Mouse (Mus musculus) midbrain, embryonic 13.5 days (tissue): ENCODE data around the gene Sh3pxd2a. TPM values are rescaled to one million over a fixed set of nuclear protein-coding genes. Genes with fewer than 3 reads are reported as not detected.

ENCODE experiments used
- ATAC-seq: fragments of 200-750 bp; cut with Nextera tagmentation; 2 replicates; pipeline ENCODE4 v1.8.0; 2017; ENCODE audit warnings: mild to moderate bottlenecking, moderate TSS enrichment, moderate library complexity
- H3K27ac ChIP-seq: fragments of 300-500 bp; sonication (generic); 2 replicates; pipeline ENCODE4 v1.5.1; 2015; ENCODE audit warnings: inconsistent platforms, mild to moderate bottlenecking, moderate library complexity
- H3K27me3 ChIP-seq: fragments of 300-500 bp; sonication (generic); 2 replicates; pipeline ENCODE4 v1.6.1; 2015; ENCODE audit warnings: mild to moderate bottlenecking, inconsistent platforms
- H3K36me3 ChIP-seq: fragments of 300-500 bp; sonication (generic); 2 replicates; pipeline ENCODE4 v1.6.1; 2015; ENCODE audit warnings: mild to moderate bottlenecking, inconsistent platforms
- H3K4me1 ChIP-seq: fragments of 300-500 bp; sonication (generic); replicated peaks from 2 replicates; pipeline ENCODE4 v1.6.1; 2015; ENCODE audit warnings: inconsistent platforms
- H3K4me2 ChIP-seq: fragments of 300-500 bp; sonication (generic); replicated peaks from 2 replicates; pipeline ENCODE4 v1.6.1; 2015; ENCODE audit warnings: moderate library complexity, mild to moderate bottlenecking, inconsistent platforms
- H3K4me3 ChIP-seq: fragments of 300-500 bp; sonication (generic); replicated peaks from 2 replicates; pipeline ENCODE4 v1.5.1; 2015; ENCODE audit warnings: mild to moderate bottlenecking, inconsistent platforms
- H3K9ac ChIP-seq: fragments of 300-500 bp; sonication (generic); replicated peaks from 2 replicates; pipeline ENCODE4 v1.6.1; 2015; ENCODE audit warnings: mild to moderate bottlenecking, inconsistent platforms
- H3K9me3 ChIP-seq: fragments of 300-500 bp; sonication (generic); 2 replicates; pipeline ENCODE4 v1.6.1; 2016; ENCODE audit warnings: mild to moderate bottlenecking, inconsistent platforms
- WGBS: fragments of 180-500 bp; shearing (Covaris S2); methylation state at CpG from one replicate; pipeline ENCODE4 v1.1.7; 2015; 5-methylcytosine and 5-hydroxymethylcytosine counted together
- microRNA-seq: library from miRNA; unstranded; fragments of <30 nt; microRNA quantifications from one replicate; pipeline ENCODE4, GENCODE M21; 2016
- polyA plus RNA-seq: library from polyadenylated mRNA; unstranded; fragments of >200 nt; fragmentation: Nextera tagmentation; extraction: Ambion mirVana; gene quantifications from 2 replicates; pipeline ENCODE4 v1.2.1, GENCODE M21; 2015

The Sh3pxd2a gene
- polyA plus RNA-seq, 1 experiment from 2014 or later = 2.2 TPM

DNA sequence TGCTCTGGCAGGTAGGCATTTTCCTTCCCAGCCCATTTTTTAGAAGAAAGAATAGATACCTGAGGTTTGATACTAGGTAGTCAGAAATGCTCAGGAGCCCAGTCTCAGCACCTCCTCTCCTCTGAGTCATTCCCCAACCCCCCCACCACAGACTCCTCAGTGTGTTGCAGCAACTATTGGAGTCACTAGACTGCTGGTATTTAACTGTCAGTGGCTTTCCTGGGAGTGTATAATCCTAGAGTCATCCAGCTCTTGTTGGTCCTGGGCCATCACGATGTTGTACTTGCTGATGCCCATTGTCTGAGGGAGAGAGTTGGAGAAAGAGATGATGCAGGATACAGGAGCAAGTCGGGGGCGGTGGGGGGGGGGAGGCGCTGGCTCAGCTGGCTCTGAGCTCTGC lies 243.2 kb downstream of the Sh3pxd2a start:
- no peaks in the 10 kb centered on the region for H3K9me3 ChIP-seq
- no peaks in the 10 kb centered on the region for H3K36me3 ChIP-seq
- no peak overlapping the region; the same call in 1 of the 2 replicates for H3K9ac ChIP-seq
- H3K4me1 ChIP-seq = peaks cover 23% of the 10 kb centered on the region
- 81% methylated on average over 4 of the region's 4 CpGs for WGBS
- ATAC-seq = 0 out of 2 replicates have a peak, but pooled peaks have one; percentile 9
- H3K27me3 ChIP-seq = no peaks in the 10 kb centered on the region
- no peak overlapping the region for H3K4me2 ChIP-seq
- H3K27ac ChIP-seq = 0 out of 2 replicates have a peak overlapping the region, but pooled peaks have one; percentile 19
- H3K4me3 ChIP-seq = no peak overlapping the region

DNA sequence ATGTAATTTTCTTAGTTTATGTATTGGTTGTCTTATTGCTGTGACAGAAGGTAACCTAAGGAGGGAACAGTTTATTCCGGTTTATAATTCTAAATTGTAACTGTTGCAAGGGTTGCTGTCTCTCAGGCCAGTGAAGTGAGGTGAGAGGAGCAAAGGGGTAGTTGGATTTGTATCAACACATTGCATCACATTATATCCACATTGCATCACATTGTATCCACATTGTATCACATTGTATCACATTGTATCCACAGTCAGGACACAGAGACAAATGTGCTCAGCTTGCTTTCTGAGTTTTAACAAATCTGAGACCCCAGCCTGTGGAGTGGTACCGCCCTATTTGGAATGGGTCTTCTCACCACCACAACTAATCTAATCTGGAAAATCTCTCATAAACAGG lies 244.0 kb downstream of the Sh3pxd2a start:
- no peak for ATAC-seq
- WGBS = 81% methylated on average over 2 of the region's 2 CpGs
- Histone ChIP-seq H3K36me3 (no peaks in the 10 kb centered on the region), H3K9ac (no peak overlapping the region), H3K4me3 (no peak overlapping the region), H3K9me3 (no peaks in the 10 kb centered on the region), H3K4me2 (no peak overlapping the region), H3K27me3 (no peaks in the 10 kb centered on the region), H3K27ac (no peak overlapping the region), H3K4me1 (peaks cover 23% of the 10 kb centered on the region)

DNA sequence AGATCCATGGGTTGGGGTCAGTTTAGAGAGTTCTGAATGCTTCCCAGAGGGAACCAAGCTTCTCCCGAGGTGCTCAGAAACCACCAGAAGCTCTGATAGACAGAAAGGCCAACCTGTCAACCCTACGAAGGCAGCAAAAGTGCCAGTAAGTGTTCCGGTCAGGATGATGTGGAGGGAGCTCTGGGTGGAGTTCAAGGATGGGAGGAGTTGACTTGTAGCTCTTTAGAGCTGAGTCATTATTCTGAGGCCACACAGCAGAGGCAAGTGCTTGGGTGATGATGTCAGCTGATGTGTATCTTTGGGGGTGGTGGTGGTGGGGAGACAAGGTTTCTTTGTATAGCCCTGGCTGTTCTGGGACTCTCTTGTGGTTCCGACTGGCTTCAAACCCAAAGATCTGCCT lies 244.6 kb downstream of the Sh3pxd2a start:
- no peak overlapping the region for H3K4me3 ChIP-seq
- no peaks in the 10 kb centered on the region for H3K27me3 ChIP-seq
- no peak overlapping the region for H3K9ac ChIP-seq
- no peak overlapping the region for H3K4me2 ChIP-seq
- no peaks in the 10 kb centered on the region for H3K36me3 ChIP-seq
- WGBS = 87% methylated on average over 4 of the region's 4 CpGs
- no peak for ATAC-seq
- no peak overlapping the region for H3K27ac ChIP-seq
- H3K9me3 ChIP-seq = no peaks in the 10 kb centered on the region
- peaks cover 23% of the 10 kb centered on the region for H3K4me1 ChIP-seq

DNA sequence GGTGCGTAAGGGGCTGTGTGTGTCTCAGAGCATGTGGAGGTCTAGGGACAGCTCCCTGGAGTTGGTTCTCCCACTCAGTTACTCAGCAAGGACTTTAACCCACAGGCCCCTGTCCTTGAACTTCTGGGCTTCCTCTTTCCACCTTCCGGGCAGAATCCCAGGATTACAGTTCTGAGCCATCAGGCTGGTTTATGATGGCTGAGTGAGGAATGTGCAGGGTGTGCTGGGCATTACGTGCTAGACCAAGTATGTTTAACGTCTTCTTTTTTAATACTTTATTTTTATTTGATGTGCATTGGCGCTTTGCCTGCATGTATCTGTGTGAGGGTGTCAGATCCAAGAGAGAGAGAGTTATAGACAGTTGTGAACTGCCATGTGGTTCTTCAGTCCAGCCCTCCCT lies 247.4 kb downstream of the Sh3pxd2a start:
- no peaks in the 10 kb centered on the region for H3K9me3 ChIP-seq
- H3K36me3 ChIP-seq = no peaks in the 10 kb centered on the region
- H3K27me3 ChIP-seq = no peaks in the 10 kb centered on the region
- 87% methylated on average over 5 of the region's 5 CpGs for WGBS
- H3K9ac ChIP-seq = no peak overlapping the region
- no peak overlapping the region for H3K4me2 ChIP-seq
- H3K4me1 ChIP-seq = peaks cover 18% of the 10 kb centered on the region
- no peak overlapping the region for H3K27ac ChIP-seq
- H3K4me3 ChIP-seq = no peak overlapping the region
- ATAC-seq = no peak

DNA sequence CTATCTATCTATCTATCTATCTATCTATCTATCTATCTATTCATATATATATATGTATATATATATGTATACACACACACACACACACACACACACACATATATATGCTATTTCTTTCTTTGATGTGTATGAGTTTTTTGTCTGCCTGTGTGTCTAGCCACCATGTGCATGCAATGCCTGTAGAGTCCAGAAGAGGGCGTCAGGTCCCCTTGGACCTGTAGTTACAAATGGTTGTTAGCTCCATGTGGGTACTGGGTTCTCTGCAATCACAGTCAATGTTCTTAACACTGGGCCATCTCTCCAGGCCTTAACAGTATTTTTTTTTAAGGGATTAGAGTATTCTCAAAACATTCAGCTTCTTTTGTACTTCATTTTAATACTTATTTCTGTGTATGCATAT lies 250.7 kb downstream of the Sh3pxd2a start:
- 58% methylated on average over 1 of the region's 1 CpGs for WGBS
- ATAC-seq = no peak
- no peaks in the 10 kb centered on the region for H3K9me3 ChIP-seq
- no peak overlapping the region for H3K9ac ChIP-seq
- H3K4me3 ChIP-seq = no peak overlapping the region
- H3K4me2 ChIP-seq = no peak overlapping the region
- peaks cover 14% of the 10 kb centered on the region for H3K4me1 ChIP-seq
- H3K27ac ChIP-seq = no peak overlapping the region
- H3K27me3 ChIP-seq = no peaks in the 10 kb centered on the region
- no peaks in the 10 kb centered on the region for H3K36me3 ChIP-seq

DNA sequence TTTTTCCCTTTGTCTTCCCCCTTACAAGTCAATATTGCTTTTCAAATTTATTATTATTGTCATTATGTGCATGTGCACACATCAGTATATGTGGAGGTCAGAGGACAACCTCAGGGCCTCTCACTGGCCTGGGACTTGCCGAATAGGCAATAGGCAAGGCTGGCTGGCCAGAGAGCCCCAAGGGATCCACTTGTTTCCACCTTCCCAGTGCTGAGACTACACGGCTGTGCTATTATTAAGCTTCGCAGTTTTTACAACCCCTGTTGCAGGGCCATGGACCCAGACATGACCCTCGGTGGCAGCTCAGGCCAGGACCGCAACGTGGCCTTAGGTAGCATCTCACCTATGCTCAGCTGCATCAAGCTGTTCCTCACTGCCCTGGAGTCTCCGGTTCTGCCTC lies 251.8 kb downstream of the Sh3pxd2a start:
- Histone ChIP-seq H3K36me3 (no peaks in the 10 kb centered on the region), H3K4me3 (no peak overlapping the region), H3K4me1 (peaks cover 14% of the 10 kb centered on the region), H3K4me2 (no peak overlapping the region), H3K9me3 (no peaks in the 10 kb centered on the region), H3K27me3 (no peaks in the 10 kb centered on the region), H3K27ac (no peak overlapping the region), H3K9ac (no peak overlapping the region)
- 71% methylated on average over 7 of the region's 7 CpGs for WGBS
- ATAC-seq = peak; percentile 30; the same call in 1 of the 2 replicates

DNA sequence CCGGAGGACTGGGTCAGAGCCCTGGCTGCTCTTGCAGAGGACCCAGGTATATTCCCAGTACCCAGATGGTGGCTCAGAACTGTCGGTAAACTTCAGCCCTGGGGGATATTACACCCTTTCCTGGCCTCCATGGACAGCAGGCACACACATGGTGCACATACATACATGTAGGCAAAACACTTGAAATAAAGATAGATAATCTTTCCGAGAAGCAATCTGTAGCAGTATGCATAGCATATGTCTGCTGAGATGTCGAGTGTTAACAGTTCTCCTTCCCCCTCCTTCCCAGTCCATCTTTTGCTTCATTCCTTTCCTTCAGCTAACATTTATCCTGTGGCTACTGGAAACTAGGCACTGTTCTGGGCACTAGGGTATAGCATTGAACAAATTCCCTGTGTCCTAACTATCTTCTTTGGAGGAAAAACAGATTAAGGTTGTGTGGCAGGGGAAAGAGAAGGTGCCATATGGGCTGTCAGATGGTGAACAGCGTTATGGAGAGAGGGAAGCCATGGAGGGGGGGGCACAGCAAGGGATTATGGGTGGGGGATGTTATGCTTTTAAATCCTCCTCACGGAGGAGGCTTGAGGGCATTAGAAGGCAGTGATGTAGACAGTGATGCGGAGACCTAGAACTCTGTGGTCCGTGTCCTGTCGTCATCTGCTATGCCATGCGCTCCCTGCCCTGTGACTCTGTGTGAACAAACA lies 252.4 kb downstream of the Sh3pxd2a start:
- Histone ChIP-seq H3K9me3 (no peaks in the 10 kb centered on the region), H3K36me3 (no peaks in the 10 kb centered on the region), H3K4me3 (no peak overlapping the region), H3K9ac (no peak overlapping the region), H3K4me2 (no peak overlapping the region), H3K27me3 (no peaks in the 10 kb centered on the region), H3K27ac (peak overlapping the region; percentile 16; the same call in 1 of the 2 replicates), H3K4me1 (peaks cover 14% of the 10 kb centered on the region)
- WGBS = 55% methylated on average over 10 of the region's 10 CpGs
- peak; percentile 79; the same call in 1 of the 2 replicates for ATAC-seq

DNA sequence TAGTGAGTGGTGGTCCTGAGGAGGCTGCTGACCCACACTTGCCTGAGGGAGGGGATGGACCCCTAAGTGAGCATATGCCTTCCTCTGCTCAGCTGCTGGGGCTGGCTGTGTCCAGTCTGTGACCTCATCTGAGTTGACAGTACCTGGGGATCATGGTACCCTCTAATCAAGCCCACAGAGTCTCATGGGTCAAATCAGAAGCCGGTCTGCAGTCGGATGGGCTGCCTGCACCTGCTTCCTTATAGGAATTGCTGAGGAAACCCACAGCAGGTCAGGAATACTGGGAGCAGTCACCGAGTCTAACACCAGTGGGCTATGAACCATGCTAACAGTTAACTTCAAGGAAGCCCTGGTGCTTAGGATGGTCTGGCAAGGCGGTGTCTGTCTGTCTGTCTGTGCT lies 253.8 kb downstream of the Sh3pxd2a start:
- Histone ChIP-seq H3K4me3 (no peak overlapping the region), H3K4me2 (no peak overlapping the region), H3K36me3 (no peaks in the 10 kb centered on the region), H3K9me3 (no peaks in the 10 kb centered on the region), H3K9ac (no peak overlapping the region), H3K27ac (no peak overlapping the region), H3K4me1 (peaks cover 14% of the 10 kb centered on the region), H3K27me3 (no peaks in the 10 kb centered on the region)
- ATAC-seq = no peak
- WGBS = 86% methylated on average over 4 of the region's 4 CpGs

Small RNA genes lying within 50 kb of the gene (microRNA-seq; reads per million reads assigned to microRNA genes)
- gene Mir6995 = not detected

Other genes starting within 250 kb of the Sh3pxd2a start
- 30.2 and 36.3 TPM in 2 replicates for gene Stn1, start 73.1 kb upstream of the Sh3pxd2a start, polyA plus RNA-seq
- gene Slk, start 115.3 kb upstream of the Sh3pxd2a start, polyA plus RNA-seq = 6.5 and 7.4 TPM in 2 replicates
- gene Col17a1, start 227.7 kb upstream of the Sh3pxd2a start, polyA plus RNA-seq = 0.12 and 0.13 TPM in 2 replicates